Mouse (Mus musculus) T-cell, adult 66 days (primary cell): ENCODE results near the gene Hfm1. TPM values are rescaled to one million over a fixed set of nuclear protein-coding genes. Genes with fewer than 3 reads are reported as not detected.

ENCODE experiments used
- total RNA-seq, 2 experiments: library from RNA; stranded (reverse); gene quantifications; 3 replicates in 1 of 2; 4 replicates in 1 of 2; pipeline ENCODE4 v1.2.4; 2023

Gene Hfm1
- not detected for total RNA-seq

GRCm38 (mm10) chr5:106925488-106926368 lies at the start of gene Hfm1:
TSS of gene Hfm1 (minus strand) at chr5:106926321.

GRCm38 (mm10) chr5:106963584-106964512 lies 37.7 kb upstream of the Hfm1 start, which contains the start of gene Cdc7:
TSS of gene Cdc7 (plus strand) at chr5:106964322.

Other genes with a start within 250 kb of the Hfm1 start
- gene Zfp644, start 229.0 kb downstream of the Hfm1 start, total RNA-seq, result 100 to 1,000 TPM; 203 to 252 TPM
- gene Cdc7, start 38.0 kb upstream of the Hfm1 start, total RNA-seq, result 10 to 100 TPM; 11.2 to 13.9 TPM